Mouse (Mus musculus): ENCODE results near the gene Ccl28. TPM values are rescaled to one million over a fixed set of nuclear protein-coding genes. Genes with fewer than 3 reads are reported as not detected.
"Not testable (repeated sequence)": the region's sequence is repeated elsewhere in the genome, so short reads cannot be mapped to it uniquely, and the experiment has no call there.

Gene Ccl28
- polyA plus RNA-seq, 1 experiment from 2014 or later: not detected

- H3K9ac ChIP-seq (replicated peaks; ENCODE audit: low read length): no peak overlapping the region
- no peak for DNase-seq (ENCODE audit: low spot score)
- 85% methylated on average over 2 of the region's 2 CpGs for WGBS
- H3K27me3 ChIP-seq (ENCODE audit: control insufficient read depth, insufficient read depth, low read length): no peaks in the 10 kb centered on the region
- no peaks in the 10 kb centered on the region for H3K4me1 ChIP-seq (ENCODE audit: control insufficient read depth, insufficient read depth, low read length)
- no peaks in the 10 kb centered on the region for H3K36me3 ChIP-seq (replicated peaks; ENCODE audit: control insufficient read depth, insufficient read depth, low read depth, low read length)
- no peak for ATAC-seq (replicated peaks; ENCODE audit: insufficient number of reproducible peaks, low FRiP score, low TSS enrichment, low read depth)
- H3K4me2 ChIP-seq (ENCODE audit: low read depth, low read length): no peak overlapping the region
- H3K27ac ChIP-seq (replicated peaks; ENCODE audit: low read depth, low read length): no peak overlapping the region
- no peak overlapping the region for H3K4me3 ChIP-seq (ENCODE audit: low read depth, low read length)
- H3K9me3 ChIP-seq (replicated peaks; ENCODE audit: control insufficient read depth, low read length): no peaks in the 10 kb centered on the region
These were observed 31.1 kb downstream of the Ccl28 start for GRCm38 (mm10) chr13:119654734-119655133.

- H3K27me3 ChIP-seq (ENCODE audit: control insufficient read depth, insufficient read depth, low read length): no peaks in the 10 kb centered on the region
- no peak for DNase-seq (ENCODE audit: low spot score)
- no peaks in the 10 kb centered on the region for H3K9me3 ChIP-seq (replicated peaks; ENCODE audit: control insufficient read depth, low read length)
- no peak overlapping the region for H3K27ac ChIP-seq (replicated peaks; ENCODE audit: low read depth, low read length)
- no peak for ATAC-seq (replicated peaks; ENCODE audit: insufficient number of reproducible peaks, low FRiP score, low TSS enrichment, low read depth)
- WGBS: 77% methylated on average over 2 of the region's 2 CpGs
- no peak overlapping the region for H3K9ac ChIP-seq (replicated peaks; ENCODE audit: low read length)
- no peak overlapping the region for H3K4me2 ChIP-seq (ENCODE audit: low read depth, low read length)
- no peak overlapping the region for H3K4me3 ChIP-seq (ENCODE audit: low read depth, low read length)
- H3K36me3 ChIP-seq (replicated peaks; ENCODE audit: control insufficient read depth, insufficient read depth, low read depth, low read length): no peaks in the 10 kb centered on the region
- no peaks in the 10 kb centered on the region for H3K4me1 ChIP-seq (ENCODE audit: control insufficient read depth, insufficient read depth, low read length)
These were observed 32.6 kb downstream of the Ccl28 start for GRCm38 (mm10) chr13:119656246-119656645.

DNA sequence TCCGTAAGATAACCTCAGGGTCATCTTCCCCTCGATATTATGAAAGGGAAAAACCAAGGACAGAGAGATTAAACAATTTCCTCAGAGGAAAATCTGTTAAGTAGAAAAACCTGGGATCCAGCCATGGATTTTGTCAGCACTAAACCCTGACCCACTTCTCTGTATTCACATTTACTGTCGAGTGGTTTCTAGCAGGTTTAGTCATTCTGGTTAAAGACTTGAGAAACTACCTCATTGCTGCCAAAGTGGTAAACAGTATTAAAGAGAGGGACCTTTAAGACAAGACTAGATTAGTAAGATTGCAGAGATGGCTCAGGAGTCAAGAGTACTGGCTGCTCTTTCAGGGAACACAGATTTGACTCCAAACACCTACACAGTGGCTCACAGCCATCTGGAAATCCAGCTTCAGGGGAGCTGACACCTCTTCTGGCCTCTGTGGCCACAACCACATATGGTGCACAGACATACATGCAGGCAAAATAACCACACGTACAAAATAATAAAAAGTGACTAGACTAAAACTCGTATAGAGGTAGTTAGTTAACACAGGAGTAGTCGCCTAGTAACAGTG lies 33.3 kb downstream of the Ccl28 start:
- DNase-seq (ENCODE audit: low spot score): no peak
- H3K27me3 ChIP-seq (ENCODE audit: control insufficient read depth, insufficient read depth, low read length): no peaks in the 10 kb centered on the region
- no peaks in the 10 kb centered on the region for H3K36me3 ChIP-seq (replicated peaks; ENCODE audit: control insufficient read depth, insufficient read depth, low read depth, low read length)
- H3K4me2 ChIP-seq (ENCODE audit: low read depth, low read length): no peak overlapping the region
- 76% methylated on average over 6 of the region's 6 CpGs for WGBS
- no peak overlapping the region for H3K9ac ChIP-seq (replicated peaks; ENCODE audit: low read length)
- H3K4me1 ChIP-seq (ENCODE audit: control insufficient read depth, insufficient read depth, low read length): no peaks in the 10 kb centered on the region
- H3K27ac ChIP-seq (replicated peaks; ENCODE audit: low read depth, low read length): no peak overlapping the region
- H3K4me3 ChIP-seq (ENCODE audit: low read depth, low read length): no peak overlapping the region
- no peaks in the 10 kb centered on the region for H3K9me3 ChIP-seq (replicated peaks; ENCODE audit: control insufficient read depth, low read length)
- no peak for ATAC-seq (replicated peaks; ENCODE audit: insufficient number of reproducible peaks, low FRiP score, low TSS enrichment, low read depth)

GRCm38 (mm10) chr13:119661420-119661819 lies 37.8 kb downstream of the Ccl28 start:
- H3K27me3 ChIP-seq (ENCODE audit: control insufficient read depth, insufficient read depth, low read length); DNase-seq (ENCODE audit: low spot score); H3K9me3 ChIP-seq (replicated peaks; ENCODE audit: control insufficient read depth, low read length); H3K4me1 ChIP-seq (ENCODE audit: control insufficient read depth, insufficient read depth, low read length); H3K4me2 ChIP-seq (ENCODE audit: low read depth, low read length); H3K27ac ChIP-seq (replicated peaks; ENCODE audit: low read depth, low read length); ATAC-seq (replicated peaks; ENCODE audit: insufficient number of reproducible peaks, low FRiP score, low TSS enrichment, low read depth); H3K4me3 ChIP-seq (ENCODE audit: low read depth, low read length); H3K9ac ChIP-seq (replicated peaks; ENCODE audit: low read length); H3K36me3 ChIP-seq (replicated peaks; ENCODE audit: control insufficient read depth, insufficient read depth, low read depth, low read length): not testable (repeated sequence)
- WGBS: 79% methylated on average over 4 of the region's 9 CpGs

GRCm38 (mm10) chr13:119678794-119679193 lies 55.2 kb downstream of the Ccl28 start:
- Histone ChIP-seq H3K9me3 (replicated peaks; ENCODE audit: control insufficient read depth, low read length) (no peaks in the 10 kb centered on the region), H3K4me1 (ENCODE audit: control insufficient read depth, insufficient read depth, low read length) (no peaks in the 10 kb centered on the region), H3K4me2 (ENCODE audit: low read depth, low read length) (no peak overlapping the region), H3K27ac (replicated peaks; ENCODE audit: low read depth, low read length) (no peak overlapping the region), H3K27me3 (ENCODE audit: control insufficient read depth, insufficient read depth, low read length) (no peaks in the 10 kb centered on the region), H3K36me3 (replicated peaks; ENCODE audit: control insufficient read depth, insufficient read depth, low read depth, low read length) (no peaks in the 10 kb centered on the region), H3K9ac (replicated peaks; ENCODE audit: low read length) (no peak overlapping the region), H3K4me3 (ENCODE audit: low read depth, low read length) (no peak overlapping the region)
- no peak for ATAC-seq (replicated peaks; ENCODE audit: insufficient number of reproducible peaks, low FRiP score, low TSS enrichment, low read depth)
- no peak for DNase-seq (ENCODE audit: low spot score)
- WGBS: 74% methylated on average over 8 of the region's 8 CpGs

GRCm38 (mm10) chr13:119679721-119680120 lies 56.1 kb downstream of the Ccl28 start:
- H3K4me3 ChIP-seq (ENCODE audit: low read depth, low read length): no peak overlapping the region
- H3K4me1 ChIP-seq (ENCODE audit: control insufficient read depth, insufficient read depth, low read length): no peaks in the 10 kb centered on the region
- WGBS: 69% methylated on average over 2 of the region's 2 CpGs
- H3K36me3 ChIP-seq (replicated peaks; ENCODE audit: control insufficient read depth, insufficient read depth, low read depth, low read length): no peaks in the 10 kb centered on the region
- H3K9me3 ChIP-seq (replicated peaks; ENCODE audit: control insufficient read depth, low read length): no peaks in the 10 kb centered on the region
- no peak for DNase-seq (ENCODE audit: low spot score)
- no peak overlapping the region for H3K27ac ChIP-seq (replicated peaks; ENCODE audit: low read depth, low read length)
- H3K9ac ChIP-seq (replicated peaks; ENCODE audit: low read length): no peak overlapping the region
- H3K4me2 ChIP-seq (ENCODE audit: low read depth, low read length): no peak overlapping the region
- ATAC-seq (replicated peaks; ENCODE audit: insufficient number of reproducible peaks, low FRiP score, low TSS enrichment, low read depth): no peak
- no peaks in the 10 kb centered on the region for H3K27me3 ChIP-seq (ENCODE audit: control insufficient read depth, insufficient read depth, low read length)

DNA sequence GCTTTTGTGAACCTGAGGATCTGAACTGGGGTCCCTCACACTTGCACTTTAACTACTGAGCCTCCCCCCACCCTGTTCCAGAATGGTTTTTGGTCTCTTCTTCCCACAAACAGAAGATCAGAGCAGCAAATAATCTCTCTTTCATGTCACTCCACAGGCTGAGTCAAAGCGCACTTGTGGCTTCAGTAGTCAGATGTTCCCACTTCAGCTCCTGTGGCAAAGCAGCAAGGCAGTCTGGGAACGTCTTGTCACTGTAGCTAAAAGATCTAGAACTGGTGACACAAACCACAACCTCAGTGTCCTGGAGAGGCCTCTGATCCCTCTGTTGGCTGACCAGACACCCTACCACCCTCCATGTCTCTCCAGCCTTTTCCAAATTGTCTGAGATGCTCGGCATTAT lies 57.5 kb downstream of the Ccl28 start:
- Histone ChIP-seq H3K4me1 (ENCODE audit: control insufficient read depth, insufficient read depth, low read length) (no peaks in the 10 kb centered on the region), H3K9ac (replicated peaks; ENCODE audit: low read length) (no peak overlapping the region), H3K36me3 (replicated peaks; ENCODE audit: control insufficient read depth, insufficient read depth, low read depth, low read length) (no peaks in the 10 kb centered on the region), H3K27ac (replicated peaks; ENCODE audit: low read depth, low read length) (no peak overlapping the region), H3K27me3 (ENCODE audit: control insufficient read depth, insufficient read depth, low read length) (no peaks in the 10 kb centered on the region), H3K4me2 (ENCODE audit: low read depth, low read length) (no peak overlapping the region), H3K9me3 (replicated peaks; ENCODE audit: control insufficient read depth, low read length) (no peaks in the 10 kb centered on the region), H3K4me3 (ENCODE audit: low read depth, low read length) (no peak overlapping the region)
- no peak for ATAC-seq (replicated peaks; ENCODE audit: insufficient number of reproducible peaks, low FRiP score, low TSS enrichment, low read depth)
- WGBS: 72% methylated on average over 3 of the region's 3 CpGs
- DNase-seq (ENCODE audit: low spot score): no peak

GRCm38 (mm10) chr13:119684416-119685177 lies 61.0 kb downstream of the Ccl28 start:
- H3K4me2 ChIP-seq (ENCODE audit: low read depth, low read length): no peak overlapping the region
- no peak overlapping the region for H3K27ac ChIP-seq (replicated peaks; ENCODE audit: low read depth, low read length)
- H3K36me3 ChIP-seq (replicated peaks; ENCODE audit: control insufficient read depth, insufficient read depth, low read depth, low read length): no peaks in the 10 kb centered on the region
- 71% methylated on average over 11 of the region's 11 CpGs for WGBS
- no peak overlapping the region for H3K9ac ChIP-seq (replicated peaks; ENCODE audit: low read length)
- ATAC-seq (replicated peaks; ENCODE audit: insufficient number of reproducible peaks, low FRiP score, low TSS enrichment, low read depth) (no peak), DNase-seq (ENCODE audit: low spot score) (peak; percentile 53)
- no peaks in the 10 kb centered on the region for H3K9me3 ChIP-seq (replicated peaks; ENCODE audit: control insufficient read depth, low read length)
- H3K27me3 ChIP-seq (ENCODE audit: control insufficient read depth, insufficient read depth, low read length): no peaks in the 10 kb centered on the region
- H3K4me1 ChIP-seq (ENCODE audit: control insufficient read depth, insufficient read depth, low read length): no peaks in the 10 kb centered on the region
- no peak overlapping the region for H3K4me3 ChIP-seq (ENCODE audit: low read depth, low read length)

Data from embryonic facial prominence, embryonic 11.5 days (tissue).